Mouse (Mus musculus): ENCODE measurements around the gene Pde11a. TPM values are rescaled to one million over a fixed set of nuclear protein-coding genes. Genes with fewer than 3 reads are reported as not detected.

The Pde11a gene
- polyA plus RNA-seq, 1 experiment from 2014 or later: 0.89 TPM

DNA sequence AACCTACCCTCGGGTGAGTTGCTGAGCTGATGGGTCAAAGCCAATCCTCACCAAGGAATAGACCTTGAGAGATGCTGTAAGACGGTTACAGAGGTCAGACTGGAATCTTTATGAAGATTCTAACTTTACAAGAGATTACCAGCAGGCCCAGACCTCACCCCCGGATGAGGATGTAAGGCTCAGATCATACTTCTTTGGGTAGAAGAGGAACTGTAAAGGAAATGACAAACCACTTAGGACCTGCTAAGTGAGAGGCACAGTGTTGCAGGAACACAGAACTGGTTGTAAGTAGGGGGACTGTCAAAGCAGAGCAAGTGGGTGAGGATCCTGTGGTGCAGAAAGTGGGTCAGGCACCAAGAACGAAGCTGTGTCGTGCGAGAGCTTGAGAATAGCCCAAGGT lies 119.0 kb downstream of the Pde11a start:
- Histone ChIP-seq H3K27ac (no peak overlapping the region), H3K4me1 (replicated peaks; ENCODE audit: insufficient read depth, low read length) (no peaks in the 10 kb centered on the region), H3K9ac (ENCODE audit: low read depth, low read length) (no peak overlapping the region), H3K27me3 (ENCODE audit: insufficient read depth, low read length) (no peaks in the 10 kb centered on the region), H3K4me2 (ENCODE audit: low read length) (no peak overlapping the region), H3K4me3 (replicated peaks; ENCODE audit: low read depth, low read length) (no peak overlapping the region), H3K9me3 (replicated peaks; ENCODE audit: low read length) (no peaks in the 10 kb centered on the region), H3K36me3 (ENCODE audit: insufficient read depth, low read length) (no peaks in the 10 kb centered on the region)
- ATAC-seq (replicated peaks; ENCODE audit: low FRiP score, low read depth) (no peak), DNase-seq (ENCODE audit: low spot score) (no peak)
- WGBS: 89% methylated on average over 6 of the region's 6 CpGs
- TF ChIP-seq CTCF (IDR thresholded peaks at IDR 0.05; ENCODE audit: low read depth): no peak

DNA sequence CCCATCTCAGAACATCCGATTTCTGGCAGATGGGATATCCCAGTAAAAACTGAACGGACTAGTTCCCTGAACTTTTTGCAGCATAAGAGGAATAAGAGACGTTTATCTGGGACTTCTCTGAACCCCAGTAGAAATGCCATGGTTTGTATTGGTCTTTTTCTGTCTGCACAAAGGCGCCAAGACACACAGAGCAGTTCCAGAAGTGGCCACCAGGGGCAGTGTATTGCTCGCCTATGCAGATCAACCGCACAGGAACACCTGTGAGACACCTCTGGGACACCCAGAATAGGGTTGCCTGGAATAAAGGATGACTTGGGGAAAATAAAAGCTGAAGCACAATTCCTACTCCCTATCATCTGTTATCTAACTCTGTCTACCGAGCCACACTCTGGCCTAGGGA lies 122.4 kb downstream of the Pde11a start:
- H3K4me1 ChIP-seq (replicated peaks; ENCODE audit: insufficient read depth, low read length): no peaks in the 10 kb centered on the region
- H3K4me3 ChIP-seq (replicated peaks; ENCODE audit: low read depth, low read length): no peak overlapping the region
- H3K9me3 ChIP-seq (replicated peaks; ENCODE audit: low read length): no peaks in the 10 kb centered on the region
- 70% methylated on average over 7 of the region's 7 CpGs for WGBS
- no peak overlapping the region for H3K4me2 ChIP-seq (ENCODE audit: low read length)
- no peaks in the 10 kb centered on the region for H3K36me3 ChIP-seq (ENCODE audit: insufficient read depth, low read length)
- no peak overlapping the region for H3K27ac ChIP-seq
- no peaks in the 10 kb centered on the region for H3K27me3 ChIP-seq (ENCODE audit: insufficient read depth, low read length)
- peak; percentile 63 for TF ChIP-seq CTCF (IDR thresholded peaks at IDR 0.05; ENCODE audit: low read depth)
- ATAC-seq (replicated peaks; ENCODE audit: low FRiP score, low read depth): no peak
- H3K9ac ChIP-seq (ENCODE audit: low read depth, low read length): no peak overlapping the region
- no peak for DNase-seq (ENCODE audit: low spot score)

GRCm38 (mm10) chr2:76215219-76215618 lies 123.4 kb downstream of the Pde11a start:
- Histone ChIP-seq H3K9me3 (replicated peaks; ENCODE audit: low read length) (no peaks in the 10 kb centered on the region), H3K4me2 (ENCODE audit: low read length) (no peak overlapping the region), H3K27me3 (ENCODE audit: insufficient read depth, low read length) (no peaks in the 10 kb centered on the region), H3K4me3 (replicated peaks; ENCODE audit: low read depth, low read length) (no peak overlapping the region), H3K27ac (no peak overlapping the region), H3K4me1 (replicated peaks; ENCODE audit: insufficient read depth, low read length) (no peaks in the 10 kb centered on the region), H3K9ac (ENCODE audit: low read depth, low read length) (no peak overlapping the region), H3K36me3 (ENCODE audit: insufficient read depth, low read length) (no peaks in the 10 kb centered on the region)
- no peak for ATAC-seq (replicated peaks; ENCODE audit: low FRiP score, low read depth)
- 89% methylated on average over 9 of the region's 9 CpGs for WGBS
- no peak for DNase-seq (ENCODE audit: low spot score)
- no peak for TF ChIP-seq CTCF (IDR thresholded peaks at IDR 0.05; ENCODE audit: low read depth)

DNA sequence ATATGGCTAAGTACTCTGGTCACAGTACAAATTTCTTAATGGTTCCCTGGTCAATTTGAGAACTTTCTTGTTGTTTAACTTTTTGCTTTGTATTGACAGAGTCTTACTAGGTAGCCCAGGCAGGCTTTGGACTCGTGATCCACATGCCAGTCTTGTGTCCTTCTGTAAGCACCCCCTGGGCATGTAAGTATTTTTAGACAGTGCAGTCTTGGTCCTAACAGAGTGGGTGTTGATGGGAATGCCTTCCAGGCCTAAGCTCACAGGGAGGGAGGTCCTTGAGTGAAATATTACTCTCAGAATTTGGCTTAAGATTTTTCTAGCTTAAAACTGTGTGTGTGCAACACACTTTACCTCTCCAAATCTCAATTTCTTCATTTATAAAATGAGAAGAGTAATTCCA lies 153.4 kb downstream of the Pde11a start:
- no peak for DNase-seq (ENCODE audit: low spot score)
- no peak for TF ChIP-seq CTCF (IDR thresholded peaks at IDR 0.05; ENCODE audit: low read depth)
- ATAC-seq (replicated peaks; ENCODE audit: low FRiP score, low read depth): no peak
- Histone ChIP-seq H3K36me3 (ENCODE audit: insufficient read depth, low read length) (no peaks in the 10 kb centered on the region), H3K27ac (no peak overlapping the region), H3K27me3 (ENCODE audit: insufficient read depth, low read length) (no peaks in the 10 kb centered on the region), H3K9me3 (replicated peaks; ENCODE audit: low read length) (no peaks in the 10 kb centered on the region), H3K4me3 (replicated peaks; ENCODE audit: low read depth, low read length) (no peak overlapping the region), H3K4me1 (replicated peaks; ENCODE audit: insufficient read depth, low read length) (no peaks in the 10 kb centered on the region), H3K9ac (ENCODE audit: low read depth, low read length) (no peak overlapping the region), H3K4me2 (ENCODE audit: low read length) (no peak overlapping the region)
- WGBS: 57% methylated on average over 1 of the region's 1 CpGs

DNA sequence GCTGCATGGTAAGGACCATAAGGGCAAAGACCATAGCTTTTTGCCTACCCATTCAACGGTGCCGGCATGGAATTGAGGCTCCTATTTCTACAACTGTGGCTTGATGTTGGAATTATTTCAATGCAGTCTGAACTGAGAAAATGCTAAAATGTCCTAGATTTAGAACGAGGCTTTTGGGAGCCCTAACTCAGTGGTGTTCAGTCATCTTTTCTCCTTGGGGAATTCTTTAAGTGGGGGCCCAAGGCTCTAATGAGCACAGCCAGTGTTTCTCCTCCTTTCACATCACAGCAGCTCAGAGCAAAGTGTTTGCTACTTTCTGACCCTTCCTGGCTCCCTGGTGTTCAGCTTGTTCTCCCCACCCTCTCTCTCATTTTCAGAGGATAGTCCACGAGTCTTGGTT lies 175.8 kb downstream of the Pde11a start:
- Histone ChIP-seq H3K27ac (no peak overlapping the region), H3K36me3 (ENCODE audit: insufficient read depth, low read length) (no peaks in the 10 kb centered on the region), H3K4me2 (ENCODE audit: low read length) (no peak overlapping the region), H3K4me3 (replicated peaks; ENCODE audit: low read depth, low read length) (no peak overlapping the region), H3K9me3 (replicated peaks; ENCODE audit: low read length) (no peaks in the 10 kb centered on the region), H3K27me3 (ENCODE audit: insufficient read depth, low read length) (no peaks in the 10 kb centered on the region), H3K9ac (ENCODE audit: low read depth, low read length) (no peak overlapping the region), H3K4me1 (replicated peaks; ENCODE audit: insufficient read depth, low read length) (no peaks in the 10 kb centered on the region)
- ATAC-seq (replicated peaks; ENCODE audit: low FRiP score, low read depth) (no peak), DNase-seq (ENCODE audit: low spot score) (no peak)
- 80% methylated on average over 4 of the region's 4 CpGs for WGBS
- no peak for TF ChIP-seq CTCF (IDR thresholded peaks at IDR 0.05; ENCODE audit: low read depth)

DNA sequence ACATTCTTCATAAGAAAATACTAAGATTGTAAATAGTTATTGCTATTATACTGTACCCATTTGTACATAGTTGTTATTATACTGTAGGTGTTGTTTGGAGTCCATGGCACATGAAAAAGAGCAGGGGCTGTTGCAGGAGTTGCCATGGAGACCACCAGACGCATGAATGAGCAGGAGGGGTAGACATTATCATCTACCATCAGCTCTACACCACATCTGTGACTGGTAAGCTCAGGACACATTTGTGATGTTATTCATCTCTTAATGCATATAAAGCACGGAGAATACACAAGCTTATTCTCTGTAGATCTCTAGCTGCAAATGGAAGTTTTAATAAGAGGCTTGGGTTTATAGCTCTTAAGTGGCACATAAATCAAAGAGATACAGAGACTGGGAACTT lies 179.6 kb downstream of the Pde11a start:
- Histone ChIP-seq H3K4me3 (replicated peaks; ENCODE audit: low read depth, low read length) (no peak overlapping the region), H3K27me3 (ENCODE audit: insufficient read depth, low read length) (no peaks in the 10 kb centered on the region), H3K9ac (ENCODE audit: low read depth, low read length) (no peak overlapping the region), H3K36me3 (ENCODE audit: insufficient read depth, low read length) (no peaks in the 10 kb centered on the region), H3K4me1 (replicated peaks; ENCODE audit: insufficient read depth, low read length) (no peaks in the 10 kb centered on the region), H3K9me3 (replicated peaks; ENCODE audit: low read length) (no peaks in the 10 kb centered on the region), H3K4me2 (ENCODE audit: low read length) (no peak overlapping the region), H3K27ac (no peak overlapping the region)
- no peak for ATAC-seq (replicated peaks; ENCODE audit: low FRiP score, low read depth)
- no peak for TF ChIP-seq CTCF (IDR thresholded peaks at IDR 0.05; ENCODE audit: low read depth)
- WGBS: 36% methylated on average over 2 of the region's 2 CpGs
- DNase-seq (ENCODE audit: low spot score): peak; percentile 37

- Histone ChIP-seq H3K9me3 (replicated peaks; ENCODE audit: low read length) (no peaks in the 10 kb centered on the region), H3K4me3 (replicated peaks; ENCODE audit: low read depth, low read length) (no peak overlapping the region), H3K36me3 (ENCODE audit: insufficient read depth, low read length) (no peaks in the 10 kb centered on the region), H3K4me2 (ENCODE audit: low read length) (no peak overlapping the region), H3K27ac (no peak overlapping the region), H3K27me3 (ENCODE audit: insufficient read depth, low read length) (no peaks in the 10 kb centered on the region), H3K9ac (ENCODE audit: low read depth, low read length) (no peak overlapping the region), H3K4me1 (replicated peaks; ENCODE audit: insufficient read depth, low read length) (no peaks in the 10 kb centered on the region)
- ATAC-seq (replicated peaks; ENCODE audit: low FRiP score, low read depth) (no peak), DNase-seq (ENCODE audit: low spot score) (no peak)
- TF ChIP-seq CTCF (IDR thresholded peaks at IDR 0.05; ENCODE audit: low read depth): no peak
- WGBS: 75% methylated on average over 10 of the region's 10 CpGs
Observed at GRCm38 (mm10) chr2:76141136-76141535, 197.4 kb downstream of the Pde11a start.
